Mouse (Mus musculus) limb, embryonic 14.5 days (tissue): ENCODE results near the gene Hist2h2bb. TPM values are rescaled to one million over a fixed set of nuclear protein-coding genes. Genes with fewer than 3 reads are reported as not detected.
A peak's percentile ranks its signal among the peaks of the same experiment; 100 is the strongest.

ENCODE experiments used
- ATAC-seq: fragments of 200-750 bp; cut with Nextera tagmentation; 2 replicates; pipeline ENCODE4 v1.8.0; 2017; ENCODE audit warnings: low read depth, moderate number of reproducible peaks, moderate TSS enrichment; ENCODE audit not compliant: low FRiP score
- DNase-seq: peaks from one replicate; pipeline ENCODE4 v3.0.0-alpha.2; 2015; ENCODE audit warnings: low spot score
- H3K27ac ChIP-seq: fragments of 300-500 bp; sonication (generic); replicated peaks from 2 replicates; pipeline ENCODE4 v1.5.1; 2014; ENCODE audit warnings: low read depth, mild to moderate bottlenecking, low read length, moderate library complexity, mixed read lengths
- H3K27me3 ChIP-seq: fragments of 300-500 bp; sonication (generic); 2 replicates; pipeline ENCODE4 v1.6.1; 2014; ENCODE audit warnings: low read length, mixed read lengths; ENCODE audit not compliant: control insufficient read depth, insufficient read depth
- H3K36me3 ChIP-seq: fragments of 300-500 bp; sonication (generic); 2 replicates; pipeline ENCODE4 v1.6.1; 2014; ENCODE audit warnings: mild to moderate bottlenecking, low read length, moderate library complexity, mixed read lengths; ENCODE audit not compliant: control insufficient read depth, insufficient read depth
- H3K4me1 ChIP-seq: fragments of 300-500 bp; sonication (generic); 2 replicates; pipeline ENCODE4 v1.6.1; 2014; ENCODE audit warnings: antibody characterized with exemption, low read length, mixed read lengths; ENCODE audit not compliant: control insufficient read depth, insufficient read depth
- H3K4me2 ChIP-seq: fragments of 300-500 bp; sonication (generic); replicated peaks from 2 replicates; pipeline ENCODE4 v1.6.1; 2014; ENCODE audit warnings: low read depth, mild to moderate bottlenecking, low read length, moderate library complexity; ENCODE audit not compliant: severe bottlenecking
- H3K4me3 ChIP-seq: fragments of 300-500 bp; sonication (generic); replicated peaks from 2 replicates; pipeline ENCODE4 v1.5.1; 2014; ENCODE audit warnings: low read length
- H3K9ac ChIP-seq: fragments of 300-500 bp; sonication (generic); 2 replicates; pipeline ENCODE4 v1.6.1; 2014; ENCODE audit warnings: mild to moderate bottlenecking, low read depth, low read length, moderate library complexity; ENCODE audit not compliant: severe bottlenecking
- H3K9me3 ChIP-seq: fragments of 300-500 bp; sonication (generic); 2 replicates; pipeline ENCODE4 v1.6.1; 2016; ENCODE audit warnings: low read length; ENCODE audit not compliant: control insufficient read depth
- POLR2A ChIP-seq: fragments of 200-500 bp; IDR thresholded peaks from 2 replicates; pipeline ENCODE4 v1.8.0; 2012; ENCODE audit warnings: inconsistent platforms, mild to moderate bottlenecking, moderate library complexity, borderline replicate concordance; ENCODE audit not compliant: insufficient read depth, insufficient read length; ENCODE audit errors: extremely low read depth
- WGBS: fragments of 180-500 bp; shearing (Covaris S2); extraction: QIAGEN DNeasy Blood & Tissue Kit; methylation state at CpG from one replicate; pipeline ENCODE4 v1.1.7; 2014; 5-methylcytosine and 5-hydroxymethylcytosine counted together
- polyA plus RNA-seq, 2 experiments: library from polyadenylated mRNA; depleted of rRNA in 1 of 2; stranded (reverse) in 1 of 2; unstranded in 1 of 2; fragments of >200 nt; fragmentation: Nextera tagmentation in 1 of 2; extraction: Ambion mirVana in 1 of 2; gene quantifications; 2 replicates each; pipeline versions ENCODE4 v1.2.1 to v1.2.3; 2012 to 2014

Hist2h2bb gene
- polyA plus RNA-seq, 2 experiments = 14.3 to 16.1 TPM

- Histone ChIP-seq H3K36me3 (no peaks in the 10 kb centered on the region), H3K4me3 (no peak overlapping the region), H3K27ac (no peak overlapping the region), H3K27me3 (no peaks in the 10 kb centered on the region), H3K4me1 (peaks cover 9% of the 10 kb centered on the region; the same call in 1 of the 2 replicates), H3K4me2 (no peak overlapping the region), H3K9ac (no peak overlapping the region), H3K9me3 (no peaks in the 10 kb centered on the region)
- TF ChIP-seq POLR2A = no peak
- DNase-seq (peak; percentile 40), ATAC-seq (no peak)
- 36% methylated on average over 10 of the region's 10 CpGs for WGBS
Observed at GRCm38 (mm10) chr3:96254683-96255355, 14.7 kb upstream of the Hist2h2bb start.

- TF ChIP-seq POLR2A = no peak
- 57% methylated on average over 5 of the region's 5 CpGs for WGBS
- no peak overlapping the region for H3K4me3 ChIP-seq
Observed at GRCm38 (mm10) chr3:96255926-96256593, 13.5 kb upstream of the Hist2h2bb start.

GRCm38 (mm10) chr3:96257190-96257589, 12.4 kb upstream of the Hist2h2bb start:
- Histone ChIP-seq H3K9ac (no peak overlapping the region), H3K4me2 (no peak overlapping the region), H3K4me1 (peaks cover 12% of the 10 kb centered on the region), H3K9me3 (no peaks in the 10 kb centered on the region), H3K4me3 (no peak overlapping the region), H3K27ac (0 out of 2 replicates have a peak overlapping the region, but pooled peaks have one; percentile 33), H3K36me3 (no peaks in the 10 kb centered on the region), H3K27me3 (no peaks in the 10 kb centered on the region)
- no peak for TF ChIP-seq POLR2A
- ATAC-seq (no peak), DNase-seq (no peak)
- WGBS = 45% methylated on average over 3 of the region's 3 CpGs

More at GRCm38 (mm10) chr3:96255926-96256593, 13.5 kb upstream of the Hist2h2bb start:
- no peak for ATAC-seq
- H3K36me3 ChIP-seq = no peaks in the 10 kb centered on the region
- no peaks in the 10 kb centered on the region for H3K9me3 ChIP-seq
- H3K4me1 ChIP-seq = peaks cover 5% of the 10 kb centered on the region; the same call in 1 of the 2 replicates
- no peak overlapping the region for H3K27ac ChIP-seq
- no peak overlapping the region for H3K4me2 ChIP-seq
- no peaks in the 10 kb centered on the region for H3K27me3 ChIP-seq
- H3K9ac ChIP-seq = no peak overlapping the region
- DNase-seq = no peak

- Histone ChIP-seq H3K4me2 (no peak overlapping the region), H3K4me3 (no peak overlapping the region), H3K9me3 (no peaks in the 10 kb centered on the region), H3K9ac (no peak overlapping the region), H3K27me3 (no peaks in the 10 kb centered on the region), H3K4me1 (peaks cover 22% of the 10 kb centered on the region), H3K36me3 (no peaks in the 10 kb centered on the region), H3K27ac (no peak overlapping the region)
- ATAC-seq (no peak), DNase-seq (no peak)
- no peak for TF ChIP-seq POLR2A
- WGBS = 88% methylated on average over 5 of the region's 5 CpGs
Observed at GRCm38 (mm10) chr3:96260220-96260619, 9.3 kb upstream of the Hist2h2bb start.

GRCm38 (mm10) chr3:96261623-96262022, 7.9 kb upstream of the Hist2h2bb start:
- Histone ChIP-seq H3K27ac (peak overlapping the region; percentile 98; the same call in 1 of the 2 replicates), H3K27me3 (no peaks in the 10 kb centered on the region), H3K36me3 (no peaks in the 10 kb centered on the region), H3K9ac (peak overlapping the region; percentile 72; the same call in 1 of the 2 replicates), H3K4me1 (peaks cover 17% of the 10 kb centered on the region), H3K4me2 (peak overlapping the region; percentile 78), H3K4me3 (peak overlapping the region; percentile 60; the same call in 1 of the 2 replicates), H3K9me3 (no peaks in the 10 kb centered on the region)
- ATAC-seq = no peak
- no peak for TF ChIP-seq POLR2A
- no peak for DNase-seq
- 49% methylated on average over 3 of the region's 3 CpGs for WGBS
